Mouse (Mus musculus) heart, adult 2 months (tissue): ENCODE data around the gene 1700013G24Rik.

Source experiments
- CTCF ChIP-seq: fragments of 200-600 bp; IDR thresholded peaks from 2 replicates; pipeline ENCODE4 v1.8.1; 2022; ENCODE audit warnings: antibody characterized with exemption, mild to moderate bottlenecking, moderate library complexity
- EP300 ChIP-seq: fragments of 200-500 bp; IDR thresholded peaks from 2 replicates; pipeline ENCODE4 v1.6.1; 2011; ENCODE audit warnings: low read depth, low read length, control low read depth; ENCODE audit not compliant: insufficient read depth
- POLR2A ChIP-seq: fragments of 200-500 bp; IDR thresholded peaks from 2 replicates; pipeline ENCODE4 v1.6.1; 2011; ENCODE audit warnings: mild to moderate bottlenecking, low read depth, low read length, control low read depth; ENCODE audit not compliant: insufficient read depth

DNA sequence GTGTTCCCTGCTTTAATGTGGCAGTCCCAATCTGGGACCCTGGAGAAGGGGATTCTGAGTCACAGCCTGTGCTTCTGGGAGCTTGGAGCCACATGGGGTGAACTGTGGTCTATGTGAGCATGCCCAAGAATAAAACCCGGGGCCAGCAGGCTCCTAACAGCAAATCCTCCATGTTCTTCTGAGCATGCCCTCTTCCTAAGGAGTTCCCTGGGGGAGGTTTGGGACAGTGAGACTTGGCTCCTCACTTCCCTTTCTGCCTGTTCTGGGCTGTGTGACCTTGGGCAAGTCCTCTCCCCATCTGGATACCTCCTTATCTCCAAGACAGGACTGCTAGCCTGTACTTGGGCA lies 27.9 kb downstream of the 1700013G24Rik start:
- TF ChIP-seq CTCF: no peak
- no peak for TF ChIP-seq EP300
- TF ChIP-seq POLR2A: no peak
